Mouse (Mus musculus): ENCODE results near the gene Jmjd1c. TPM values are rescaled to one million over a fixed set of nuclear protein-coding genes. Genes with fewer than 3 reads are reported as not detected.

The Jmjd1c gene
- total RNA-seq, 2 experiments from 2014 or later = 77.1 to 87.7 TPM

Other genes with a start within 250 kb of the Jmjd1c start
- gene Reep3, start 820 bp downstream of the Jmjd1c start, total RNA-seq (2021) = 10 to 100 TPM; 18.9 to 21.3 TPM
- gene Nrbf2, start 189.2 kb downstream of the Jmjd1c start, total RNA-seq (2021) = 10 to 100 TPM; 16.6 to 19.1 TPM

Measured in left cerebral cortex, postnatal 25 days (tissue).